Mouse (Mus musculus): Measurements from ENCODE around the gene Aldh2. TPM values are rescaled to one million over a fixed set of nuclear protein-coding genes. Genes with fewer than 3 reads are reported as not detected.

Aldh2 gene
- total and polyA plus RNA-seq, 2 experiments: 1,488 to 4,351 TPM

DNA sequence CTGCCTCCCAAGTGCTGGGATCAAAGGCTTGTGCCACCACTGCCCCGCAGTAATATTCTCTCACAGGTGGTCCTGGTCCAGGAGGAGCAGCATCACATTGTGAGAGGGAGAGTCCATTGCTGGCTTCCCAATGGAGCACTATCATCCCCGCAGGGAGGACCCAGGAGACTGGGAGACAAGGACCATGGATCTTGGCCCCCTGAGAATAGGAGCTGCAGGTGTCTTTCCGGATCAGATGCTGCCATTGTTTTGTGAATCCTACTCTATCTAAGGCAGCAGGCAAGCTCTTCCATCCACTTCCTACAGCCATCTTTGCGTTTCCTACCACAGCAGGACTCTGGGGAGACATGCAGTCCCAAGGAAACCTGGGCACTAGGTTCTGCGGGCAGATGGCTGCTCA is 7.9 kb downstream of the Aldh2 start:
- no peak for DNase-seq (ENCODE audit: extremely low read depth, low read depth, low spot score)
- peak overlapping the region; percentile 95 for H3K27ac ChIP-seq (replicated peaks; ENCODE audit: insufficient read depth, low read depth, low read length)
- peaks cover 51% of the 10 kb centered on the region for H3K79me2 ChIP-seq (ENCODE audit: control insufficient read depth, insufficient read depth, low read length)
- H3K4me1 ChIP-seq (ENCODE audit: control insufficient read depth, insufficient read depth, low read length): peaks cover 60% of the 10 kb centered on the region
- H3K4me3 ChIP-seq (ENCODE audit: insufficient read depth, low read depth, low read length): no peak overlapping the region
- peaks cover 8% of the 10 kb centered on the region for H3K36me3 ChIP-seq (ENCODE audit: control insufficient read depth, insufficient read depth, low read length)
- no peaks in the 10 kb centered on the region for H3K27me3 ChIP-seq (ENCODE audit: control insufficient read depth, insufficient read depth, low read length)
- TF ChIP-seq POLR2A (IDR thresholded peaks at IDR 0.05; ENCODE audit: extremely low read depth, insufficient read depth, low read length) (no peak), CTCF (IDR thresholded peaks at IDR 0.05; ENCODE audit: low read depth, low read length) (no peak)
- H3K9ac ChIP-seq (ENCODE audit: low read depth, low read length): peak overlapping the region; percentile 18
- WGBS: 88% methylated on average over 5 of the region's 5 CpGs

DNA sequence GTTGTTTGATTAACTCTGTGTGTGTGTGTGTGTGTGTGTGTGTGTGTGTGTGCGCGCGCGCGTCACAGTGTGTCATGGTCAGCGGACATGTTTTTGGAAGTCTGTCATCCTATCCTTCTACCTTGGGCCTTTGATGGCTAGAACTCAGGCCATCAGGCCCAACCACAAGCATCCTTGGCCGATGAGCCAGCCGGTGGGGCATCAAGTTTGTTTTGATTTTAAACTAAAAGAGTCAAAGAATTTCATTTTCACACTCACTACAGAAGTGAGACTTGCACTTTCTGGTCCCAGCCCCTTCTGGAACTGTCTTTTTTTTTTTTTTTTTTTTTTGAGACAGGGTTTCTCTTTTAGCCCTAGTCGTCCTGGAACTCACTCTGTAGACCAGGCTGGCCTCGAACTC is 8.6 kb downstream of the Aldh2 start:
- TF ChIP-seq CTCF (IDR thresholded peaks at IDR 0.05; ENCODE audit: low read depth, low read length): no peak
- TF ChIP-seq POLR2A (IDR thresholded peaks at IDR 0.05; ENCODE audit: extremely low read depth, insufficient read depth, low read length): no peak
- Histone ChIP-seq H3K36me3 (ENCODE audit: control insufficient read depth, insufficient read depth, low read length) (peaks cover 11% of the 10 kb centered on the region), H3K27me3 (ENCODE audit: control insufficient read depth, insufficient read depth, low read length) (no peaks in the 10 kb centered on the region), H3K9ac (ENCODE audit: low read depth, low read length) (no peak overlapping the region; the same call in 1 of the 2 replicates), H3K27ac (replicated peaks; ENCODE audit: insufficient read depth, low read depth, low read length) (peak overlapping the region; percentile 95), H3K79me2 (ENCODE audit: control insufficient read depth, insufficient read depth, low read length) (peaks cover 46% of the 10 kb centered on the region), H3K4me3 (ENCODE audit: insufficient read depth, low read depth, low read length) (no peak overlapping the region), H3K4me1 (ENCODE audit: control insufficient read depth, insufficient read depth, low read length) (peaks cover 54% of the 10 kb centered on the region)
- WGBS: 68% methylated on average over 10 of the region's 10 CpGs
- DNase-seq (ENCODE audit: extremely low read depth, low read depth, low spot score): no peak

DNA sequence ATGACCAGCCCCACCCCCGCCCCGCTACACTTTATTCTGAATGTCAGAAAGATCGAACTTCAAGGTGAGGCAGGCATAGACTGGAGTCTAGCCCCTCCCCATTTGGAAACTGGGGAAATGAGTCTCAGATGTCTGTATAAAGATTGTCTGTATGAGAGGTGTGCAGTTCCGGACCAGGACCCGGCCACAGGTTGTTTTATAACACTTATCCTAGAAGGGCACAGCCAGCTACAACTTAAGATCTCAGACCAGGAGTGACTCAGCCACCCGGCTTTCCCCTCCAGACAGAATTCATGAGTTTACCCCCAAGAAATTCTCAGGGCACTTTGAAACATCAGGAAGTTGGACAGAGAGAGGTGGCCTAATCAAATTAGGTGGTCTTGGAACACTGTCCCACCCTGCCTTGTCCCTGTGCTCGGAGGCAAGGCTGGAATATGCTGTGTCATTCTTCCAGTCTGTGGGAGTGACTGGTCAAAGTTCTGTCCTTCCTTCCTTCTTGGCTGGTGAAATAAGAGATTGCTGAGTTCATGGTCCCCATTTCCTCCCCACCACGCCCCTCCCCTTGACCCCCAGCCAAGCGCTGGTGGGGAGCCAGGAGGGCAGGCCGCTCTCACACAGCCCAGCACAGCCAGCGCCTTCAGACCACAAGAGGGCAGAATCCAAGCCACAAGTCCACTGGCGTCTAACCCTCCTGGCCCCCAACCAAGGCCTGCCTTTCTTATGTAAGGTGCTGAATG is 9.7 kb downstream of the Aldh2 start:
- Histone ChIP-seq H3K27ac (replicated peaks; ENCODE audit: insufficient read depth, low read depth, low read length) (peak overlapping the region; percentile 95), H3K27me3 (ENCODE audit: control insufficient read depth, insufficient read depth, low read length) (no peaks in the 10 kb centered on the region), H3K79me2 (ENCODE audit: control insufficient read depth, insufficient read depth, low read length) (peaks cover 39% of the 10 kb centered on the region), H3K4me1 (ENCODE audit: control insufficient read depth, insufficient read depth, low read length) (peaks cover 48% of the 10 kb centered on the region), H3K36me3 (ENCODE audit: control insufficient read depth, insufficient read depth, low read length) (peaks cover 21% of the 10 kb centered on the region), H3K4me3 (ENCODE audit: insufficient read depth, low read depth, low read length) (peak overlapping the region; percentile 13), H3K9ac (ENCODE audit: low read depth, low read length) (peak overlapping the region; percentile 48)
- no peak for TF ChIP-seq POLR2A (IDR thresholded peaks at IDR 0.05; ENCODE audit: extremely low read depth, insufficient read depth, low read length)
- peak; percentile 86 for TF ChIP-seq CTCF (IDR thresholded peaks at IDR 0.05; ENCODE audit: low read depth, low read length)
- DNase-seq (ENCODE audit: extremely low read depth, low read depth, low spot score): peak; percentile 98
- WGBS: 17% methylated on average over 12 of the region's 12 CpGs

DNA sequence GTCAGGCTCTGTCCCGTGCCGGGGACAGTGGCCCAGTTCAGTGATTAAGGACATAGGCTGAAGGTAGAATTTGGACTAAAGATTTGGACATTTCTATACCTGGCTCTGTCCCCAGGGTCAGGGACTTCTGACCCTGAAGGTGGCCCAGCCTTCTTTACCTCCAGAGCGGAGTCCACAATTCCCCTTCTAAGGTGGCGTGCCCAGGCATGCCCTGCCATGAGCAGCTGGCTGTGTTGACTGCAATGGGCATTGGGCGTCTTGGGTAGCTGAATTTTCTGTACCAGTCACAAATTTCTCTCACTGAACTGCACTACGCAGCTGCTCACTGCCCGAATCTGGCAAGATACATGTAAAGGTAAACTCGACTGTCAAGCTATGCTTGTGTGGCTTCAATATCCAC is 11.7 kb downstream of the Aldh2 start:
- Histone ChIP-seq H3K4me1 (ENCODE audit: control insufficient read depth, insufficient read depth, low read length) (peaks cover 30% of the 10 kb centered on the region), H3K9ac (ENCODE audit: low read depth, low read length) (peak overlapping the region; percentile 35; the same call in 1 of the 2 replicates), H3K27ac (replicated peaks; ENCODE audit: insufficient read depth, low read depth, low read length) (peak overlapping the region; percentile 62), H3K36me3 (ENCODE audit: control insufficient read depth, insufficient read depth, low read length) (peaks cover 39% of the 10 kb centered on the region), H3K27me3 (ENCODE audit: control insufficient read depth, insufficient read depth, low read length) (no peaks in the 10 kb centered on the region), H3K4me3 (ENCODE audit: insufficient read depth, low read depth, low read length) (no peak overlapping the region), H3K79me2 (ENCODE audit: control insufficient read depth, insufficient read depth, low read length) (peaks cover 21% of the 10 kb centered on the region)
- peak; percentile 88 for DNase-seq (ENCODE audit: extremely low read depth, low read depth, low spot score)
- WGBS: 33% methylated on average over 8 of the region's 8 CpGs
- no peak for TF ChIP-seq POLR2A (IDR thresholded peaks at IDR 0.05; ENCODE audit: extremely low read depth, insufficient read depth, low read length)
- TF ChIP-seq CTCF (IDR thresholded peaks at IDR 0.05; ENCODE audit: low read depth, low read length): no peak

DNA sequence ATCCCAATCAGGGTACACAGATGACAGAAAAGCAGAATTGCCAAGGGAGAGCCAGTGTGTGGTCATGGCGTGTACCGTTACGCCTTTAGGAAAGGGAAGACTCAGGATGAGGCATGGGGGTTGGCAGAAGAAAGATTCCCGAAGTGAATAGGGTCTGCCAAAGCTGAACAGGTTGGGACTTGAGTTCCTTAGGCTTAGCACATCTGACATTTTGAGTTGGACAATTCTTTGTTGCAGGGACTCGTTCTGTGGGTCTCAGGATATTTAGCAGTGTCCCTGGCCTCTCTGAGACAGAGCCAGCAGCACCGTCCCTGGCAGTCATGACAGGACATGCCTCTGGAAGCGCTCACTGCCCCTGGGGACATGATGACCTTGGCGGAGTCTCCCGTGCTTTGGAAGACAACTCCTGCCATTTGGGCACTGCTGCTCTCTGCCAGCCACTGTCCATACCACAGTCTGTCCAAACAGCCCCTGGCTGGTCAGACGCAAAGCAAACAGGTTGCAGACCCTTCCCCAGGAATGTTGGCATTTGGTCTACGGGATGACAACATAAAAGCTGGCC is 16.6 kb downstream of the Aldh2 start:
- no peak overlapping the region for H3K27ac ChIP-seq (replicated peaks; ENCODE audit: insufficient read depth, low read depth, low read length)
- no peak for TF ChIP-seq POLR2A (IDR thresholded peaks at IDR 0.05; ENCODE audit: extremely low read depth, insufficient read depth, low read length)
- no peak for TF ChIP-seq CTCF (IDR thresholded peaks at IDR 0.05; ENCODE audit: low read depth, low read length)
- no peak overlapping the region for H3K4me3 ChIP-seq (ENCODE audit: insufficient read depth, low read depth, low read length)
- H3K4me1 ChIP-seq (ENCODE audit: control insufficient read depth, insufficient read depth, low read length): peaks cover 3% of the 10 kb centered on the region
- H3K9ac ChIP-seq (ENCODE audit: low read depth, low read length): no peak overlapping the region
- H3K27me3 ChIP-seq (ENCODE audit: control insufficient read depth, insufficient read depth, low read length): no peaks in the 10 kb centered on the region
- no peak for DNase-seq (ENCODE audit: extremely low read depth, low read depth, low spot score)
- 61% methylated on average over 11 of the region's 11 CpGs for WGBS
- peaks cover 8% of the 10 kb centered on the region for H3K79me2 ChIP-seq (ENCODE audit: control insufficient read depth, insufficient read depth, low read length)
- peaks cover 80% of the 10 kb centered on the region for H3K36me3 ChIP-seq (ENCODE audit: control insufficient read depth, insufficient read depth, low read length)

DNA sequence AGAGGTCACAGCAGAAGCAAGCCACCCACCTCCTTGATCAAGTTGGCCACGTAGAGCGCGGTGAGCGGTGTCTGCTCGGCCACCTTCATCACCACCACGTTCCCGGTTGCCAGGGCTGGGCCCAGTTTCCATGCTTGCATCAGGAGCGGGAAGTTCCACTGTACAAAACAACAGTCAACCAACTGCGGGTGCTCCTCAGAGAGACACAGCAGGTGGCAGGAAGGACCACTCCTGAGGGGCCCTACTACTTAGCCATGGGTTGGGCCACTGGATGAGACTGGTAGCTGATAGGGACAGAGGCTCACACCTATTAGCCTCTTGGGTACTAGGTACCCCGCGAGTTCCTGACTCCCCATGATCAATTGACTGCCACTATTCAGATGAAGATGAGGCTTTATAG is 17.8 kb downstream of the Aldh2 start:
- H3K4me1 ChIP-seq (ENCODE audit: control insufficient read depth, insufficient read depth, low read length): no peaks in the 10 kb centered on the region
- no peak for TF ChIP-seq CTCF (IDR thresholded peaks at IDR 0.05; ENCODE audit: low read depth, low read length)
- no peak for TF ChIP-seq POLR2A (IDR thresholded peaks at IDR 0.05; ENCODE audit: extremely low read depth, insufficient read depth, low read length)
- no peak overlapping the region for H3K9ac ChIP-seq (ENCODE audit: low read depth, low read length)
- no peak for DNase-seq (ENCODE audit: extremely low read depth, low read depth, low spot score)
- peaks cover 87% of the 10 kb centered on the region for H3K36me3 ChIP-seq (ENCODE audit: control insufficient read depth, insufficient read depth, low read length)
- peaks cover 3% of the 10 kb centered on the region for H3K79me2 ChIP-seq (ENCODE audit: control insufficient read depth, insufficient read depth, low read length)
- 95% methylated on average over 11 of the region's 11 CpGs for WGBS
- no peak overlapping the region for H3K4me3 ChIP-seq (ENCODE audit: insufficient read depth, low read depth, low read length)
- no peak overlapping the region for H3K27ac ChIP-seq (replicated peaks; ENCODE audit: insufficient read depth, low read depth, low read length)
- no peaks in the 10 kb centered on the region for H3K27me3 ChIP-seq (ENCODE audit: control insufficient read depth, insufficient read depth, low read length)
